Mouse (Mus musculus) kidney, embryonic 16.5 days (tissue): ENCODE measurements around the gene Dnajc17. TPM values are rescaled to one million over a fixed set of nuclear protein-coding genes. Genes with fewer than 3 reads are reported as not detected.

Experiments
- polyA plus RNA-seq: library from polyadenylated mRNA; unstranded; fragments of >200 nt; fragmentation: Nextera tagmentation; extraction: Ambion mirVana; gene quantifications from 2 replicates; pipeline ENCODE4 v1.2.1, GENCODE M21; 2015

Gene Dnajc17
- polyA plus RNA-seq, 1 experiment from 2014 or later = 21.6 TPM

Other genes starting within 250 kb of the Dnajc17 start
- gene Ccdc32, start 179.4 kb downstream of the Dnajc17 start, polyA plus RNA-seq = 23.3 and 26.9 TPM in 2 replicates
- 4.5 and 5.3 TPM in 2 replicates for gene Rpusd2, start 174.0 kb downstream of the Dnajc17 start, polyA plus RNA-seq
- gene Knl1, start 161.7 kb downstream of the Dnajc17 start, polyA plus RNA-seq = 38.3 and 47.0 TPM in 2 replicates
- 50.7 and 51.8 TPM in 2 replicates for gene Rad51, start 96.0 kb downstream of the Dnajc17 start, polyA plus RNA-seq
- 46.4 and 47.0 TPM in 2 replicates for gene Rmdn3, start 51.8 kb downstream of the Dnajc17 start, polyA plus RNA-seq
- 34.5 and 38.8 TPM in 2 replicates for gene Gchfr, start 41.0 kb downstream of the Dnajc17 start, polyA plus RNA-seq
- gene Gm14137, start 34.3 kb downstream of the Dnajc17 start, polyA plus RNA-seq = 0.56 and 0.85 TPM in 2 replicates
- gene Zfyve19, start 178 bp downstream of the Dnajc17 start, polyA plus RNA-seq = 64.1 and 67.2 TPM in 2 replicates
- 1.0 and 1.2 TPM in 2 replicates for gene Ppp1r14d, start 21.1 kb upstream of the Dnajc17 start, polyA plus RNA-seq
- gene Spint1, start 28.6 kb upstream of the Dnajc17 start, polyA plus RNA-seq = 48.9 and 49.4 TPM in 2 replicates
- gene Rhov, start 62.5 kb upstream of the Dnajc17 start, polyA plus RNA-seq = 1.8 and 2.3 TPM in 2 replicates
- 23.0 and 23.1 TPM in 2 replicates for gene Vps18, start 79.9 kb upstream of the Dnajc17 start, polyA plus RNA-seq
- gene Dll4, start 117.0 kb upstream of the Dnajc17 start, polyA plus RNA-seq = 12.9 and 13.5 TPM in 2 replicates
- gene Chac1, start 142.4 kb upstream of the Dnajc17 start, polyA plus RNA-seq = 0.86 and 1.3 TPM in 2 replicates